Mouse (Mus musculus) layer of hippocampus, adult 11-12 months (tissue): ENCODE measurements around the gene Jund.
A peak's percentile ranks its signal among the peaks of the same experiment; 100 is the strongest.

Experiments used
- DNase-seq: peaks from one replicate; pipeline ENCODE4 v3.0.0; 2022; ENCODE audit warnings: low spot score

The Jund gene

GRCm38 (mm10) chr8:70674716-70675115 is 24.0 kb upstream of the Jund start:
- no peak for DNase-seq

- DNase-seq: no peak
Measured at GRCm38 (mm10) chr8:70675336-70675735, 23.4 kb upstream of the Jund start.

- no peak for DNase-seq
Measured at GRCm38 (mm10) chr8:70677451-70678080, 21.2 kb upstream of the Jund start.

- DNase-seq: no peak
Measured at GRCm38 (mm10) chr8:70678679-70679078, 20.1 kb upstream of the Jund start.

- DNase-seq: no peak
Measured at GRCm38 (mm10) chr8:70679404-70679803, 19.3 kb upstream of the Jund start.

GRCm38 (mm10) chr8:70680039-70680438 is 18.7 kb upstream of the Jund start:
- DNase-seq: no peak

GRCm38 (mm10) chr8:70681410-70681809 is 17.3 kb upstream of the Jund start:
- DNase-seq: no peak

GRCm38 (mm10) chr8:70682193-70682592 is 16.6 kb upstream of the Jund start:
- DNase-seq: no peak

GRCm38 (mm10) chr8:70682692-70683091 is 16.1 kb upstream of the Jund start:
- no peak for DNase-seq

GRCm38 (mm10) chr8:70684291-70684690 is 14.5 kb upstream of the Jund start:
- peak; percentile 79 for DNase-seq

GRCm38 (mm10) chr8:70687576-70687975 is 11.2 kb upstream of the Jund start:
- DNase-seq: no peak

GRCm38 (mm10) chr8:70688136-70688535 is 10.6 kb upstream of the Jund start:
- DNase-seq: no peak

GRCm38 (mm10) chr8:70689892-70690390 is 8.8 kb upstream of the Jund start:
- no peak for DNase-seq

GRCm38 (mm10) chr8:70691230-70691629 is 7.5 kb upstream of the Jund start:
- DNase-seq: no peak

GRCm38 (mm10) chr8:70691727-70692231 is 7.0 kb upstream of the Jund start:
- no peak for DNase-seq

- DNase-seq: no peak
Measured at GRCm38 (mm10) chr8:70693636-70694035, 5.1 kb upstream of the Jund start.

GRCm38 (mm10) chr8:70695318-70696018 is 3.3 kb upstream of the Jund start:
- DNase-seq: no peak

GRCm38 (mm10) chr8:70696019-70696885 is 2.5 kb upstream of the Jund start:
- peak; percentile 47 for DNase-seq

GRCm38 (mm10) chr8:70696946-70697345 is 1.8 kb upstream of the Jund start:
- no peak for DNase-seq

GRCm38 (mm10) chr8:70697366-70698250 is 1.1 kb upstream of the Jund start:
- no peak for DNase-seq

- DNase-seq: peak; percentile 63
Measured at GRCm38 (mm10) chr8:70699116-70699833, 526 bp downstream of the Jund start.
